ENCODE assay signal across 13 mouse cellular contexts in genomic region chr13:77275172-77275747, GRCm38 (mm10).
DNase-seq lines count a peak whose midpoint lies in the region; ATAC-seq lines count a peak whose summit lies in the region.
"Had no signal": no experiment of that assay in that cellular context is flagged by ENCODE, and none has a peak within 500 bp of the region (broad histone marks: within the 10 kb centered on the region; RNA-seq: fewer than 3 reads in every experiment).

No protein-coding gene starts in this region.

- no peaks in the 10 kb centered on the region for H3K9me3 ChIP-seq in heart, embryonic 15.5 days (replicated peaks)
- H3K9me3 ChIP-seq: forebrain, embryonic 13.5 days; liver, embryonic 12.5 days; neural tube, embryonic 13.5 days had no signal

- peak; percentile 61; the same call in 1 of the 2 replicates for ATAC-seq in cerebellum, adult (ENCODE audit: insufficient number of reproducible peaks, low FRiP score, low TSS enrichment)
- ATAC-seq in heart, embryonic 15.5 days (replicated peaks; ENCODE audit: insufficient number of reproducible peaks, insufficient read depth, low FRiP score, low read depth): 0 out of 2 replicates have a peak, but pooled peaks have one; percentile 31
- no peak for ATAC-seq in erythroid progenitor cell, adult 5-6 weeks (replicated peaks; ENCODE audit: low FRiP score, poor library complexity, severe bottlenecking)
- ATAC-seq: forebrain, embryonic 13.5 days; liver, embryonic 12.5 days had no signal

- no peak overlapping the region for H3K4me3 ChIP-seq in heart, embryonic 15.5 days
- H3K4me3 ChIP-seq: forebrain, embryonic 13.5 days; liver, embryonic 12.5 days; neural tube, embryonic 13.5 days had no signal

- DNase-seq in cerebellum, adult 8-10 months: no peak
- peak; percentile 13 to 21 for DNase-seq in layer of hippocampus, adult 8-10 months (ENCODE audit: low spot score in 2 of 2)
- DNase-seq in layer of hippocampus, postnatal 25 days (ENCODE audit: extremely low spot score in 1 of 2, low spot score in 1 of 2): no peak
- peak; percentile 62 to 74 for DNase-seq in right cerebral cortex, postnatal 10 days (ENCODE audit: low spot score in 2 of 2)
- DNase-seq in embryo, embryonic 9.5 days (ENCODE audit: extremely low spot score): no peak
- DNase-seq: adrenal gland, adult 8-10 months; thymus, adult 18-20 months had no signal

- peaks cover 8% of the 10 kb centered on the region for H3K4me1 ChIP-seq in heart, embryonic 15.5 days (replicated peaks)
- H3K4me1 ChIP-seq: forebrain, embryonic 13.5 days; liver, embryonic 12.5 days; neural tube, embryonic 13.5 days had no signal

- no peaks in the 10 kb centered on the region for H3K36me3 ChIP-seq in heart, embryonic 15.5 days
- H3K36me3 ChIP-seq: liver, embryonic 12.5 days; neural tube, embryonic 13.5 days had no signal

- 0 out of 2 replicates have a peak overlapping the region, but pooled peaks have one; percentile 9 for H3K27ac ChIP-seq in heart, embryonic 15.5 days
- H3K27ac ChIP-seq: forebrain, embryonic 13.5 days; liver, embryonic 12.5 days; neural tube, embryonic 13.5 days had no signal

- 40% methylated on average over 3 of the region's 3 CpGs for WGBS in heart, embryonic 15.5 days

- no peak overlapping the region for H3K4me2 ChIP-seq in heart, embryonic 15.5 days
- H3K4me2 ChIP-seq: forebrain, embryonic 13.5 days; liver, embryonic 12.5 days; neural tube, embryonic 13.5 days had no signal

- H3K27me3 ChIP-seq in heart, embryonic 15.5 days: no peaks in the 10 kb centered on the region
- H3K27me3 ChIP-seq: forebrain, embryonic 13.5 days; liver, embryonic 12.5 days; neural tube, embryonic 13.5 days had no signal

- H3K9ac ChIP-seq in heart, embryonic 15.5 days: no peak overlapping the region
- H3K9ac ChIP-seq: forebrain, embryonic 13.5 days; liver, embryonic 12.5 days; neural tube, embryonic 13.5 days had no signal

Comparison
In these comparisons a context has a peak if more than half of its experiments do, and no peak if none do; other contexts are left out.
1. DNase-seq: peak in layer of hippocampus, adult 8-10 months (2 of 2) and right cerebral cortex, postnatal 10 days (2 of 2); none in cerebellum, adult 8-10 months (single experiment), layer of hippocampus, postnatal 25 days (0 of 2) and embryo, embryonic 9.5 days (single experiment).